Mouse (Mus musculus): ENCODE results near the gene Ankrd23.

GRCm38 (mm10) chr1:36551904-36552303, 15.2 kb upstream of the Ankrd23 start:
- TF ChIP-seq CTCF (IDR thresholded peaks at IDR 0.05; ENCODE audit: low read depth) (no peak), EP300 (IDR thresholded peaks at IDR 0.05; ENCODE audit: low read depth) (no peak)
